Mouse (Mus musculus) intestine, embryonic 14.5 days (tissue): Measurements from ENCODE around the gene Bmp8b. TPM values are rescaled to one million over a fixed set of nuclear protein-coding genes. Genes with fewer than 3 reads are reported as not detected.
A peak's percentile ranks its signal among the peaks of the same experiment; 100 is the strongest.
"Not testable (repeated sequence)": the region's sequence is repeated elsewhere in the genome, so short reads cannot be mapped to it uniquely, and the experiment has no call there.

Source experiments
- ATAC-seq: fragments of 200-750 bp; cut with Nextera tagmentation; replicated peaks from 2 replicates; pipeline ENCODE4 v1.8.0; 2017; ENCODE audit warnings: low read depth, moderate number of reproducible peaks, moderate TSS enrichment, moderate library complexity; ENCODE audit not compliant: low FRiP score, low TSS enrichment
- DNase-seq: peaks from one replicate; pipeline ENCODE4 v3.0.0-alpha.2; 2018; ENCODE audit warnings: low spot score
- H3K27ac ChIP-seq: fragments of 300-500 bp; sonication (generic); 2 replicates; pipeline ENCODE4 v1.5.1; 2014; ENCODE audit warnings: low read depth, mild to moderate bottlenecking, control low read depth
- H3K27me3 ChIP-seq: fragments of 300-500 bp; sonication (generic); replicated peaks from 2 replicates; pipeline ENCODE4 v1.6.1; 2014; ENCODE audit warnings: low read length, control low read depth; ENCODE audit not compliant: control insufficient read depth, insufficient read depth
- H3K36me3 ChIP-seq: fragments of 300-500 bp; sonication (generic); 2 replicates; pipeline ENCODE4 v1.6.1; 2014; ENCODE audit warnings: low read length, control low read depth; ENCODE audit not compliant: control insufficient read depth, insufficient read depth
- H3K4me1 ChIP-seq: fragments of 300-500 bp; sonication (generic); replicated peaks from 2 replicates; pipeline ENCODE4 v1.6.1; 2014; ENCODE audit warnings: low read length, control low read depth, mixed read lengths; ENCODE audit not compliant: control insufficient read depth, insufficient read depth
- H3K4me2 ChIP-seq: fragments of 300-500 bp; sonication (generic); 2 replicates; pipeline ENCODE4 v1.6.1; 2014; ENCODE audit warnings: low read length
- H3K4me3 ChIP-seq: fragments of 300-500 bp; sonication (generic); 2 replicates; pipeline ENCODE4 v1.5.1; 2014; ENCODE audit warnings: low read depth, low read length, control low read depth, mixed read lengths
- H3K9ac ChIP-seq: fragments of 300-500 bp; sonication (generic); 2 replicates; pipeline ENCODE4 v1.6.1; 2014; ENCODE audit warnings: mild to moderate bottlenecking, low read length
- H3K9me3 ChIP-seq: fragments of 300-500 bp; sonication (generic); 2 replicates; pipeline ENCODE4 v1.6.1; 2016; ENCODE audit warnings: low read length, control low read depth; ENCODE audit not compliant: control insufficient read depth
- WGBS: fragments of 180-500 bp; shearing (Covaris S2); extraction: QIAGEN DNeasy Blood & Tissue Kit; methylation state at CpG from one replicate; pipeline ENCODE4 v1.1.7; 2014; 5-methylcytosine and 5-hydroxymethylcytosine counted together
- polyA plus RNA-seq: library from polyadenylated mRNA; unstranded; fragments of >200 nt; fragmentation: Nextera tagmentation; extraction: Ambion mirVana; gene quantifications from 2 replicates; pipeline ENCODE4 v1.2.1, GENCODE M21; 2014

Gene Bmp8b
- polyA plus RNA-seq, 1 experiment from 2014 or later = 0.35 TPM

DNA sequence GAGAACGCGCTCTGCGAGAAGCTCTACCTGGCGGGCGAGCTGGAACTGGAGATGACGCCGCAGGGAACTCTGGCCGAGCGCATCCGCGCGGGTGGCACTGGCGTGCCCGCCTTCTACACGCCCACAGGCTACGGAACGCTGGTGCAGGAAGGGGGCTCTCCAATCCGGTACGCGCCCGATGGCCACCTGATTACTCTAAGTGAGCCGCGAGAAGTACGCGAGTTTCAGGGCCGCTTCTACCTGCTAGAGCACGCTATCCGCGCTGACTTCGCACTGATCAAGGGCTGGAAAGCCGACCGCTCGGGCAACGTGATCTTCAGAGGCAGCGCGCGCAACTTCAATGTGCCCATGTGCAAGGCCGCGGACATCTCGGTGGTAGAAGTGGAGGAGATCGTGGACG, 11.7 kb downstream of the Bmp8b start:
- not testable (repeated sequence) for H3K4me1 ChIP-seq, H3K9ac ChIP-seq, H3K27ac ChIP-seq, H3K9me3 ChIP-seq, H3K27me3 ChIP-seq, H3K36me3 ChIP-seq
- 16% methylated on average over 26 of the region's 42 CpGs for WGBS
- peak; percentile 35; the same call in 1 of the 2 replicates for ATAC-seq
- DNase-seq = peak; percentile 60
- peak overlapping the region; percentile 53 for H3K4me2 ChIP-seq
- H3K4me3 ChIP-seq = peak overlapping the region; percentile 25; the same call in 1 of the 2 replicates

DNA sequence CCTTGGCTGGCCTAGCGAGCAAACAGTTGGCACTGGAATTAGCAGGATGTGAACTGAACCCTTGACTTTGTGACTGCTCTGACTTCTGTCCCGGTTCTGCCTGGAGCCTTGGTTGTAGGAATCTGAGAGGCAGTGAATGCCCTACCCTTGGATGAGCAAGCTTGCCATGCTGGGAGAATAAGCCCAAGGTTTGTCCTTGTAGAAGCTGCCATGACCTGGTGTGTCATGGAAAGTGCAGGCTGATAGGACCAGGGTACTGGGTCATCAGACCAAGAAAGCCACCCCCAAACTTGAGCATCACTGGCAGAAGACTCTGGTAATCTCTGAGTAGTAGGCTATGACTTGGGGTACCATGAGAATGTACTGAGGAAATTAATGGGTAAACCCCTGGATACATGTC, 16.3 kb downstream of the Bmp8b start:
- H3K9me3 ChIP-seq = no peaks in the 10 kb centered on the region
- no peak overlapping the region for H3K4me3 ChIP-seq
- H3K4me1 ChIP-seq = no peaks in the 10 kb centered on the region
- H3K4me2 ChIP-seq = no peak overlapping the region
- 93% methylated on average over 2 of the region's 2 CpGs for WGBS
- no peak for DNase-seq
- H3K27me3 ChIP-seq = 0 out of 2 replicates have a peak, but pooled peaks cover 3% of the 10 kb centered on the region
- no peak for ATAC-seq
- H3K9ac ChIP-seq = no peak overlapping the region
- no peak overlapping the region for H3K27ac ChIP-seq
- H3K36me3 ChIP-seq = peaks cover 12% of the 10 kb centered on the region

DNA sequence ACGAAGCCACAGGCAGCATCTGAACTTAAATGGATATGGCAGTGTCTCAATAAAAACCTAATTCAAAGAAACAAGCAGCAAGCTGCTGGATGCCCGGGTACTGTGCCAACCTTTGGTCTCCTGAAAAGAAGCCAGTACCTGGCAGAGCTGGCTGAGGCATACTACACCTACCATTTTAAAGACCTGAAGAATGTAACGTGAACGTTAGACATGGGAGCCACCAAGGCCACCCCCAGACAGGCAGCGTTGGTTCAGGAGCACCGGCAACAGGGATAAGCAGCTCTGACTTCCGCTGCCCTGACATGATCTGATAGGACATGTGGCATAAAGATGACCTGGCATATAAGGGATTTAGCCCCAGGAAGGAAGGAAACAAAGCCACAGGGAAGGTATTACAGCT, 21.7 kb downstream of the Bmp8b start:
- Histone ChIP-seq H3K9me3 (no peaks in the 10 kb centered on the region), H3K4me3 (no peak overlapping the region), H3K27ac (no peak overlapping the region), H3K9ac (no peak overlapping the region), H3K36me3 (peaks cover 64% of the 10 kb centered on the region), H3K4me1 (no peaks in the 10 kb centered on the region), H3K4me2 (no peak overlapping the region), H3K27me3 (no peaks in the 10 kb centered on the region)
- no peak for DNase-seq
- no peak for ATAC-seq
- WGBS = 96% methylated on average over 7 of the region's 7 CpGs

DNA sequence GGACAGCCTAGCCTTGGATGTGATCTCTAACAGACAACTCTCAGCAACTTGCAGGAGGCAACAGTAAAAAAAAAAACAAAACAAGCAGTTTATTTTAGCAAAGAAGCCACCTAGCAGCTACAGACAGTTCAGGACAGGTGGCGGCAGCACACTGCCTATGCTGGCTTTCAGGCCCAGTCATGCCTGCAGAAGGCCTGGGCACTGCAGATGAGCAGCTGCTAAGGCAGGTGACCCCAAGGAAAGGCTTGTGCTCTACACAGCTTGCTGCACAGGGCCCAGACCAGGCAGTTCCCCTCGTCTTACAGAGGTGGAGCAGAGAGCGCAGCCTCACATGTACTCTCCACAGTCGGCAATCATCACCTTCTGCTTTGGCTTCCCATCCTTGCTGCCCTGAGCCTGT, 22.1 kb downstream of the Bmp8b start:
- WGBS = 89% methylated on average over 4 of the region's 4 CpGs
- ATAC-seq (no peak), DNase-seq (no peak)
- H3K4me2 ChIP-seq = no peak overlapping the region
- H3K4me3 ChIP-seq = no peak overlapping the region
- no peaks in the 10 kb centered on the region for H3K27me3 ChIP-seq
- no peaks in the 10 kb centered on the region for H3K9me3 ChIP-seq
- no peak overlapping the region for H3K27ac ChIP-seq
- no peaks in the 10 kb centered on the region for H3K4me1 ChIP-seq
- H3K36me3 ChIP-seq = peaks cover 68% of the 10 kb centered on the region
- no peak overlapping the region for H3K9ac ChIP-seq

DNA sequence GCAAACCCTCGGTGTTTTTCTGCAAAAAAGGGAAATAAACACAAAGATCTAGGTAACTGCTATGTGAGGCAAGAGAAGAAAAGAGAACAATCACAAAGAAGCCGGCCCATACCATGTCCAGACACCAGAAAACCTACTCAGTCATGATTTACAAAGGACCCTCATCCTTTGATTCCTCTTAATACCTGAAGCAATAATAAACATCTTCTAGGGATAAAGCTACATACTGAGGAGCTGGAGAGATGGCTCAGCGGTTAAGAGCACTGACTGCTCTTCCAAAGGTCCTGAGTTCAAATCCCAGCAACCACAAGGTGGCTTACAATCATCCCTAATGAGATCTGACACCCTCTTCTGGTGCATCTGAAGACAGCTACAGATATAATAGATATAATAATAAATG, 32.6 kb downstream of the Bmp8b start:
- Histone ChIP-seq H3K27me3 (no peaks in the 10 kb centered on the region), H3K4me1 (peaks cover 16% of the 10 kb centered on the region), H3K27ac (no peak overlapping the region), H3K36me3 (peaks cover 38% of the 10 kb centered on the region), H3K9ac (no peak overlapping the region), H3K4me2 (no peak overlapping the region), H3K9me3 (no peaks in the 10 kb centered on the region), H3K4me3 (no peak overlapping the region)
- WGBS = 81% methylated on average over 3 of the region's 3 CpGs
- DNase-seq (no peak), ATAC-seq (no peak)

DNA sequence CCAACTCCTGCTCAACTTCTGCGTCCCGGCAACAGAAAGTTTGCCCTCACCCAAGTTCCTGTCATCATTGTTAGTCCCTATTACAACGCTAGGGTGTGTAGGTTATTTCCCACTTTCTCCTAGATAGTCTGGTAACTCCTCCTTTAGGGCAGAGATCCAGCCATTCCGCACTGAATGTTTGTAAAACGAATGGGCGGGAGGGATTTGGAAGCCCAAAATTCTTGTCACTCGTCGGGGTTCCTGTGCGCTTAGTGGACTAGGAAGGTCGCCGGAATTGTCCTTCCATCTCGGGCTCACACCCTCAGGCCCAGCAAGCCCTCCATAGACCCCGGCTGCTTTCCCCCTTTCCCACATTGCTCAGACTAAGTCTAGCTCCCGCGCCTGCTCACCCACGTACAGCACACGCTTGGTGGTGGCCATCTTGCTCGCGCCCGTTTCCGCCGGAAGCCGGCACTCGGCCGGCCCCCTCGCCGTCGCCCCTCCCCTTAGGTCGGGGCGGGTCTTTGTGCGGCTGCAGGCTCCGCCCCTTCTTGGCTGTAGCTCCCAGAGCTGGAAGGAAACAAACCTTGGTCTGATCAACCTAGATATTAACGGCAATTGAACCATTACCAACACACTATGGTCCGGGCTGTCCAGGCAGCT, 34.7 kb downstream of the Bmp8b start, which contains the start of gene Ppie:
Ppie (minus strand) TSS at position 439 of the 642 bp plus-strand sequence.
- DNase-seq = peak; percentile 95
- H3K4me2 ChIP-seq = peak within 1 kb of the TSS; percentile 88
- peak within 1 kb of the TSS; percentile 80 for H3K4me3 ChIP-seq
- no peaks in the 10 kb centered on the region for H3K27me3 ChIP-seq
- H3K27ac ChIP-seq = peak within 1 kb of the TSS; percentile 88
- H3K36me3 ChIP-seq = peaks cover 19% of the 10 kb centered on the region
- no peaks in the 10 kb centered on the region for H3K9me3 ChIP-seq
- ATAC-seq = peak; percentile 98
- peaks cover 16% of the 10 kb centered on the region for H3K4me1 ChIP-seq
- H3K9ac ChIP-seq = peak within 1 kb of the TSS; percentile 61
- under 1% methylated on average over 34 of the region's 34 CpGs for WGBS

DNA sequence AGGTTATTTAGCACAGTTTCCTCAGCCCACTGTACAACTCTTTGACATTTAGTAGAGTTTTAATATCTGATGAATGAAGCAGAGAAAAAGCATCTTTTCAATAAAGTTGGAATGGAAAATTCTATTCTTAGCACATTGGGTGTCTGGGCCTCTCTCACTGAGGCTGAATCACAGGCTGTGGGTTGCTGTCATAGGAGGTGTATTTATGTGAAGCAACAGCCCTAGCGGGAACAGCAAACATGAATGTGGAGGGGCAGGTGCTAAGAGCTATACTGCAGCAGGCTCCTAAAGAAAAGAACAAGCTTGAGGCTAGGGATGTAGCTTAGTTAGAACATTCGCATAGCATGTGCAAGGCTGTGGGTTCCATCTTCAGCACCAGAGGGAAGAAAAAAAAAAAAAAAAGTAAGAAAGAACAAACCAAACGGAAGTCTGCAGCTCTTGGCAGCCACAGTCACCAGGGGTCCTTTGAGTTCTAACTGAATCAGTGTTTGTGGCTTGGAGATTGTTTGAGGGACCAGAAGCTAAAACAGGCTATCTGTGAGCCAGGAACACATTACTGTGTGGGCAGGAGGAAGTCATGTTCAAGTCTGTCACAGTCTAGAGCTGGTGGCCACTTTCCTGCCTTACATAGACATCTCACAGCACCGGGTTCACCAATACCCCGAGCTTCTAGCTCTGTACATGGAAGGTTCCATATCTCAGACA, 42.6 kb downstream of the Bmp8b start:
- Histone ChIP-seq H3K4me3 (no peak overlapping the region), H3K27me3 (0 out of 2 replicates have a peak, but pooled peaks cover 7% of the 10 kb centered on the region), H3K4me1 (no peaks in the 10 kb centered on the region), H3K4me2 (no peak overlapping the region), H3K9ac (no peak overlapping the region), H3K36me3 (no peaks in the 10 kb centered on the region), H3K27ac (no peak overlapping the region), H3K9me3 (no peaks in the 10 kb centered on the region)
- DNase-seq (no peak), ATAC-seq (no peak)
- 81% methylated on average over 5 of the region's 5 CpGs for WGBS

DNA sequence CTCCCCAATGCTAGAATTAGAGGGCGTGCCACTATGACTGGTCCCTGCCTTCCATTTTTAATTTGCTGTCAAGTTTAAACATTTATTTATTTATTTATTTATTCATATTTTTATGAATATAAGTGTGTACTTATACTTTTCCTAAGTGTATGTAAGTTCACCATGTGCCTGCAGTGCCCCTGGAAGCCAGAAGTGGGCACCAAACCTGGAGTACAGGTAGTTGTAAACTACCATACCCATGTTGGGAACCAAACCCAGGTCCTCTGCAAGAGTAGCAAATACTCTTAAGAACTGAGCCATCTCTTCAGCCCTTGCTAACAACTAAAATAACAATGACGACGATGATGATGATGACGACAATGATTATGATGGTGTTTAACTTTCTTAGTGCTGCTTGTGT, 47.0 kb downstream of the Bmp8b start:
- ATAC-seq (no peak), DNase-seq (no peak)
- 69% methylated on average over 4 of the region's 4 CpGs for WGBS
- H3K4me3 ChIP-seq = no peak overlapping the region
- H3K9ac ChIP-seq = no peak overlapping the region
- 0 out of 2 replicates have a peak, but pooled peaks cover 3% of the 10 kb centered on the region for H3K4me1 ChIP-seq
- no peak overlapping the region for H3K27ac ChIP-seq
- no peaks in the 10 kb centered on the region for H3K27me3 ChIP-seq
- no peaks in the 10 kb centered on the region for H3K36me3 ChIP-seq
- H3K9me3 ChIP-seq = no peaks in the 10 kb centered on the region
- H3K4me2 ChIP-seq = no peak overlapping the region
